Mouse (Mus musculus): ENCODE measurements at regions not wholly inside any gene's neighbourhood (a gene's known extent, or its start where the extent isn't known, plus 50 kb on each side); places are given as distances from the start of the nearest gene placed in this dataset.
"Not testable (repeated sequence)": the region's sequence is repeated elsewhere in the genome, so short reads cannot be mapped to it uniquely, and the experiment has no call there.

DNA sequence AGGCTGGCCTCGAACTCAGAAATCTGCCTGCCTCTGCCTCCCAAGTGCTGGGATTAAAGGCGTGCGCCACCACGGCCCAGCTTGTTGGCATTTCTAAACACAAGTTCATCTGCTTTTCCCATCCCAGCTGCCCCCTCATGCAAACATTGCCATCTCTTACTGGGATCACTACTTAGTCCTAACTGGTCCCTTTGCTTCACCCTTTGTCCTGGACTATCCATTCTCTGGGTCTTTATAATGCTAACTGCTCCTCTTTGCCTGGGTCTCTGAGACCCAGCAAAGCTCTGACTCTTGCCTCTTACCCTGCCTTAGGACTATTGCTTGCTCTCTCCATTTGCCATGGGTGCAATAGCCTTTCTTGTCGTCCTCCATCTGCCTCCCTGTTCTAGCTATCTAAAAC lies 103.7 kb downstream of the Dad1 start:
- no peak for DNase-seq (ENCODE audit: extremely low read depth, insufficient read length, low spot score)

GRCm38 (mm10) chr14:54148626-54149025 lies 105.3 kb downstream of the Dad1 start:
- no peak for DNase-seq (ENCODE audit: extremely low read depth, insufficient read length, low spot score)

GRCm38 (mm10) chr14:54148121-54148520 lies 105.8 kb downstream of the Dad1 start:
- no peak for DNase-seq (ENCODE audit: extremely low read depth, insufficient read length, low spot score)

DNA sequence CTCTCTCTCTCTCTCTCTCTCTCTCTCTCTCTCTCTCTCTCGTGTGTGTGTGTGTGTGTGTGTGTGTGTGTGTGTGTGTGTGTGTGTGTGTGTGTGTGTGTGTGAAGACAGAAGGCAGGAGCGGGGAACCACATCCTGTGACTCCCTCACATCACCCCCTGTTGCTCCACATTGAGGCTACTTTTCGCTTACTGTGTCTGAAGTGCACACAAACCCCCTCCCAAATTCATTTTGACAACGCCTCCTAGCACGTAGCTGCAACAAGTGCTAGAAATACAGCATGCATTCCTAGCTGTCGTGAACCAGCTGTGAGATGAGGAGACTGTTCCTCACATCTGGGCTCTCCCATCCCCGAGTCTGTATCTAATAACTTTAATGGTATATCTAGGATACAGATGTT lies 106.4 kb downstream of the Dad1 start:
- no peak for DNase-seq (ENCODE audit: extremely low read depth, insufficient read length, low spot score)

GRCm38 (mm10) chr14:54145743-54146741 lies 107.9 kb downstream of the Dad1 start:
- no peak for DNase-seq (ENCODE audit: extremely low read depth, insufficient read length, low spot score)

DNA sequence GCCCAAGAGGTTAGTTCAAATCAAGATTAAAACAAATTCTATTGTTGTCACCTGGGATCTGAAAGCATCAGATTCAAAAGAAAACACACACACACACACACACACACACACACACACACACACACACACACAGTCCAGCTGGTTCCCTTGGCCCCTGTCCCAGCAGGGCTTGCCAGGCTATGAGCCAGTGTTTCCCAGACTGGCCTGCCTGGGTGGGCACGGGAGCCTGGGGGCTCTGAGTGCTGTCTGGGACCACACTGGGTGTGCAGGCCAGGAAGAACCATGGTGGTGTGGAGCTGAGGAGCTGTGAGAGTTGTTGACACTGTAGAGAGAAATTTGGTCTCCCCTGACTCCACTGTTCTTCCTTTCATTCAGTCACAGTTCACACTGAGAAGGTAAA lies 110.1 kb downstream of the Dad1 start:
- DNase-seq (ENCODE audit: extremely low read depth, insufficient read length, low spot score) = no peak

DNA sequence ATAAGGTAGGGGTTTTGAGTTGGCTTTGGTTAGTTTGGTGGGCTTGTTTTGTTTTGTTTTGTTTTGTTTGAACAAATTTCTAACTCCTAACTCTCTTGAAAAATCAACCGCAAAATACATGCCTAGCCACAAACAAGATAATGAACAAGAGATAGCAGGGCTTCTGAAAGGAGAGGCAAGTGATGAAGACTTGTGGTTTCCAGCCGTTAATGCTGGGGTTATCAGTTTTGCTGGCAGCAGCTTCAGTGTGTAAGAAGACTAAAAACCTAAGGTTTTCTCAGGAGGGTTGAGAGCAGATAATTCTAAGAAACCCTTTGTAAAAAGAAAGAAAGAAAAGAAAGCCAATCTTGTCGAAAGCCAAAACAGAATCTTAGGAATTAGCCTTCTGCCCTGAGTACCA lies 115.6 kb downstream of the Dad1 start:
- no peak for DNase-seq (ENCODE audit: extremely low read depth, insufficient read length, low spot score)

GRCm38 (mm10) chr14:54136538-54136937 lies 117.4 kb downstream of the Dad1 start:
- no peak for DNase-seq (ENCODE audit: extremely low read depth, insufficient read length, low spot score)

- DNase-seq (ENCODE audit: extremely low read depth, insufficient read length, low spot score) = peak; percentile 57
Measured at GRCm38 (mm10) chr14:54128334-54128733, 125.6 kb downstream of the Dad1 start.

DNA sequence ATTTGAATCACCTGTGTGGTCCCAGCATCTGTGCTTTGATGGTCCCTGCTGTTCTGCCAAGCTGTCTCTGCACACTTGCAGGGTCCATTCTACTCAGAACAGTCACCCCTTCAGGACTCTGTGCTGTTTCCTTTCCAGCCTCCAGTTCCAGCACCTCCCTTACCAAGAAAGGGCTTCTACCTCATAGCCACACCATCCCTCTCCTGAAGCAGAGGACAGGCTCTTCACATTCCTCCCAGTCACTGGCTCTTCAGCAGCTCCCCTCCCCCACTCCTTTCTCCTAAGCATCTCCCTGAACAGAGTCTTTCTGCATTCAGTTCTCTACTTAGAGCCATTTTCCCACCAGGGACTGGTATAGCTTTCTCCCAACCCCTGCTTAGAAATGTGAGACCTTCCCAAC lies 128.4 kb downstream of the Dad1 start:
- no peak for DNase-seq (ENCODE audit: extremely low read depth, insufficient read length, low spot score)

DNA sequence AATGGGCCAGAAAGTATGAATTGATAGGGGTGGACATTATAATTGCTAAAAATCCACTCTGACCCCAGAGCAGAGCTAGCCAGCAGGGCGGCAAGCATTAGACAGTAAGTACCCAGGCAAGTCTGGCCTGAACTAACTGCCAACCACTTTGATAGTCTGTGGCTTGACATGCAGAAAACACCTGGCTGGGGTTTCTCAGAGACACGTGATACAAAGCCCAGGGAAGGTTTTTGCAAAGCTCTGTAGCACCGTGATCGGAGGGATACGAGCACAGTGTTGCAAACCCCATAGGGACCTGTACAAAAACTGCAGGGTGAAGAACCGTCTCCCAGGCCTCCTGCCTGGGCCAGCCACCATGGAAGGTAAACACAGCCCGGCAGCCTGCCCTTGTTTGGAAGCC lies 131.9 kb downstream of the Dad1 start:
- no peak for DNase-seq (ENCODE audit: extremely low read depth, insufficient read length, low spot score)

GRCm38 (mm10) chr14:54121340-54121739 lies 132.6 kb downstream of the Dad1 start:
- no peak for DNase-seq (ENCODE audit: extremely low read depth, insufficient read length, low spot score)

DNA sequence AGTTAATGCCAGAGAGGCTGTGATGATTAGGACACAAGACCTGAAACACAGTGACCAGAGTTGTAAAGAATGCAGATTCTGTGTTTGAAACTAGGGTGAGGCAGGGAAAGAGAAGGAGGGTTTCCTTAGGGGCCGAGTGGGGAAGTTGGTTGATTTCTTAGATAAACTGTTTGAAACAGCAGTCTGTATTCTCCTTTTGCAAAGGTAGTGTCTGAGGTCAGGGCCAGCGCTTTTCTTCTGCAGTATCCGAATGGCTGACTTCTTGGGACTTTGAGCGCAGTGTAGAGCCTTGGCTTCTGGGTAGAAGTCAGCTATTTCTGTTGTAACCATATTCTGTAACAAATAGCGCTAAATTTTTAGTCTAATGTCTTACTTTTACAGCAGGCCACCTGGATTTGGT lies 133.7 kb downstream of the Dad1 start:
- no peak for DNase-seq (ENCODE audit: extremely low read depth, insufficient read length, low spot score)

GRCm38 (mm10) chr14:54117607-54118006 lies 136.3 kb downstream of the Dad1 start:
- DNase-seq (ENCODE audit: extremely low read depth, insufficient read length, low spot score) = not testable (repeated sequence)

DNA sequence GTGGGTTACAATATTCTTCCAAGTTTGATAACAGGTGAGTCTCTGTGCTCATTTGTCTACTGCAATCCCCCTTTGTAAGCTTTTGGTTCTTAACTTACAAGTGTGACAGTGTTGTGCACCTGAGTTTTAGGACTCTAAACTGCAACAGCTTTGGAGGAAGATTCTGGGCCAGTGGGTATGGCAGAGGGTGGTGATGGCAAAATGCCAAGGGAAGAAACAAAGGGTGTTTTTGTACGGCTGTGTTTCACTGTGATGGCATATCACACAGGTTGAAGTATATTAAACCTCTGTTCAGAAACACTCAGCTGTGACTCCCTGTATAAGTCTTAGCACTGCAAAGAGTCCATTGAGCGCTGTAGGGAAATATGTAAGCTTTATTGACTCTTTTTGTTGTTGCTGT lies 140.7 kb downstream of the Dad1 start:
- DNase-seq (ENCODE audit: extremely low read depth, insufficient read length, low spot score) = no peak

DNA sequence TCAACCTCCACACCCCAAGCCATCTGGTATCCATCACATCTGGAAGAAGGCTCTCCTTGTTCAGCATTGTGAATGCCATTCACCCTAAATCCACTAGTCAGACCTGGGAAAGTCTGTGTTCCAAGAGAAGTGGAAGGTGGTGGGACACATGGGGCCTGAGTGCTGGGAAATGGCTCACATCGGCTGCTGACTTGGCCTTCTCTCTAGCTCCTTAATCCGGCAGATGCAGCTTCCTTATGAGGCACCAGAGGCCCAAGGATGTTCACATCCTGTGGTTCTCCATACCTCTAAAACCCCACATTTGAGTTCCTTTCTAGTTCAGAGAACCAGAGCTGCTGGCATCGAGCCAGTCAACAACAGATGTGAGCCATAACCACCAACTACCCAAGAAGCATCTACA lies 142.9 kb downstream of the Dad1 start:
- DNase-seq (ENCODE audit: extremely low read depth, insufficient read length, low spot score) = no peak

DNA sequence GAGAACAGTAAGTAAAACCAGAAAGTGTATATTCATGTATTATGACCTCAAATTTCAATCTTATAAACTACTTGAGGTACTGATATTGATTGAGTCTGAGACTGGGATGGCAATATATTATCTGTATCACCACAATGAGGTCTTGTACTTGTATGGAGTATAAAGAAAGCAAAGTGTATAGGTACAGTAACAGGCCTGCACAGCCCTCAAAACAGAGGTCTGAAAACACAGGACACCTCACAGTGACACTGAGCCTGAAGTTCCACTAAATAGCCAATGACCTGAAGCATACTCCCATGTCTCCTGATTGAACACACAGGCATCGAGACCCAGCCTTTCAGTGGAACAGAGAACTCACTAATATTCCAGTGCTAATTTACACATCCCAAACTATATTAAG lies 144.8 kb downstream of the Dad1 start:
- DNase-seq (ENCODE audit: extremely low read depth, insufficient read length, low spot score) = no peak

DNA sequence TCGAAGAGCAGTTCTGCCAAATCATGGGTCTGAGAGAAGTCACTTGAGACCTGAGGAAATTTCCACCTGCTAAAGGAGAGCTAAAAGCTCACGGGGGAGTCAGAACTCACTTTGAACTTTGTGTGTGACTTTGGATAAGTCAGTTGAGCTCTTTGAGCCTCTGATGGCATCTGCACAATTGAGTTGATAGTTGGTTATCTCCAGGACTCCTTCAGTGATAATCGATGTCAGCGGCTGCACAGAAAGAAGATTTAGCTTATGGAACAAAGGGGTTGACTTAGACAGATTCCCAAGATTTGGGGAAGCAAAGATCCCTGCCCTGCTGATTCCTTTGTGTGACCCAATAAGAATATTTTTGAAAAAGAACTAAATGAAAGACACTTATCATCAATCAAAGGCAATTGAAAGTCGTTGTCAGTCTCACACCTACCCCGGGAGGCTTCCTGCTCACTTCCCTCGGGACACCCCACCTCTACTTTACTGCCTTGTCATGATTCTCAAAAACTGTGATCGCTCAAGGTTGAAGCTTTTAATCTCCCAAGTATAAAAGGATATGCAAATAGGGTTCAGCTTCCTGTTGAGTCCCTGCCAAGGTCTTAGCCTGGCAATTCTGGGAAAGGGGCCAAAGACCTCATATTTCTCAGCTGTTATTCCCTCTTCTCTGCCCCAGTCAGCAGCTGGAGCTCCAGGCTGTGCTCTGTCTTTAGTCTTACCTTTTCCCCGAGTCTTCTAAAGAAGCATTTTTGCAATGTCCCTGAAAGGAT lies 145.4 kb downstream of the Dad1 start:
- peak; percentile 50 for DNase-seq (ENCODE audit: extremely low read depth, insufficient read length, low spot score)

DNA sequence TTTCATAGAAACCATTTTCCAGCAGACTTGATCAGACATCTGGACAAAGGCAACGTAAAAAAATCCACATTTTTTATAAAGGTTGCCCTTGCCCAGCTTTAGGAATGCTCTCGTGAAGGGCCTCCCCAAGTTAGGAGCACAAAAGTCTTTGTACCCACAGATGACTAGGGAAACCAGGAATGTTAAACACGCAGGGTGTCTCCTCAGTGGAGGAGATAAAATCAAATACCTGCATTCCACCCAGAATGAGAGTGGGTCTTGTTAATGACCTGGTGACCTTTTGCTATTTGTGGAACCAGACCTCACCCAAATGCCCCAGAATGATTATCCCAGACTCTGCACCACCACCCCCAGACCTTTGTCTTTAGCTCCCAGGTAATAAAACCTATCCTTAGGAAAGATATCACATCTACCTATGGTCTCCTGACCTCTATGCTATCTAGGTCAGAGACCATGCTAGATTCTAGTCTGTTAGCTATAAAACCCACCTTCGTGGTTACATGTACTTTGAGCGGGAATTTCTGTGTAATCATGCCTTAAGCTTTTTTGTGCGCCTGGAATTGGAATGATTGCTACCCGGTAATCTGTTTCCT lies 146.6 kb downstream of the Dad1 start:
- peak; percentile 30 for DNase-seq (ENCODE audit: extremely low read depth, insufficient read length, low spot score)

DNA sequence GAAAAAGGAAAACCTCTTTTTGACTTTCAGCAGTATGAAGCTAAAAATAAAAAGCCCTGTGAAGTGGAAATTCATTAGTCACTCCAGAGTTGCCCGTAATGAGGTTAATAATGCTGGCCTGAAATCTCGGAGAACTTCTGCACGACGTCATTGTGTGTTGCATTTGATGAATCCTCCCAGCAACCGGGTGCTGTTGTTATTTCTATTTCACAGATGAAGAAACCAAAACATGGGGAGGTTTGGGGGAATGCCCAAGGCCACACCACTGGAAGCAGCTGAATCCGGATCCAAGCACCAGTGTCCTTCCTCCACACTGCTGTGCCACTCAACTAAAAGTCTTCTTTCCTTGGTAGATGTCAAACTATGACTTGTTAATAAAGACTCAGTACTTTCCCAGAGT lies 149.7 kb downstream of the Dad1 start:
- DNase-seq (ENCODE audit: extremely low read depth, insufficient read length, low spot score) = no peak

DNA sequence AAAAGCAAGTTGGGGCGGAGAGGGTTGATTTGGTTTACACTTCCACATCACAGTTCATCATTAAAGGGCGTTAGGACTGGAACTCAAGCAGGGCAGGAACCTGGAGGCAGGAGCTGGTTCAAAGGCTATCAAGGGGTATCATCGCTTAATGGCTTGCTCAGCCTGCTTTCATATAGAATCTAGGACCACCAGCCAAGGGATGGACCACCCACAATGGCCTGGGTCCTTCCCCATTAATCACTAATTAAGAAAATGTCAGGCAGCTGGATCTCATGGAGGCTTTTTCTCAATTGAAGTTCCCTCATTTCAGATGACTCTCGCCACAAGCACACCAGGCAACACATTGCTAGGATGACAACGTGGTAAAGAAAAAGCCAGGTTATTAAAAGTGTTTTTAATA lies 150.4 kb downstream of the Dad1 start:
- DNase-seq (ENCODE audit: extremely low read depth, insufficient read length, low spot score) = no peak

Data from 3134 (cell line).